Mouse (Mus musculus): Measurements from ENCODE around the gene Gpr65. TPM values are rescaled to one million over a fixed set of nuclear protein-coding genes. Genes with fewer than 3 reads are reported as not detected.

Gpr65 gene
- polyA plus RNA-seq, 1 experiment: not detected

DNA sequence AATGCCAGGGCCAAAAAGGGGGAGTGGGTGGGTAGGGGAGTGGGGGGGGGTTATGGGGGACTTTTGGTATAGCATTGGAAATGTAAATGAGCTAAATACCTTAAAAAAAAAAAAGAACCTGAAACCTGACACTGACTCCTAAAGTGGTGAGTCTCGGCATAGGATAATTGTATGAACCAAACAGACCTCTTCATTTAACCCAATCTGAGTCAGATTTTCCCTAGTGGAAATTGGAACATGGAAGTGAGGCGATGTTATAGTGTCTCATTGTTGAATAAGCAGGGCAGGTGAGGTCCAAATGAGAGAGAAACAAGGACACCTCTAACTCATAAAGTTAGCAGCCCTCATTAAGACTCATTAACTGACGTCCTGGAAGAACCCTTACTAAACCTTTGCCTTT lies 16.0 kb downstream of the Gpr65 start:
- Histone ChIP-seq H3ac (ENCODE audit: control insufficient read depth, insufficient read length, low read depth) (no peak overlapping the region), H3K79me2 (ENCODE audit: control insufficient read depth, insufficient read depth) (no peaks in the 10 kb centered on the region), H3K36me3 (ENCODE audit: control insufficient read depth, insufficient read depth) (no peaks in the 10 kb centered on the region), H3K79me3 (ENCODE audit: low read depth) (no peaks in the 10 kb centered on the region), H3K27me3 (ENCODE audit: control insufficient read depth, insufficient read depth, insufficient read length) (no peaks in the 10 kb centered on the region), H3K4me3 (ENCODE audit: insufficient read depth, poor library complexity, severe bottlenecking) (no peak overlapping the region)
- TF ChIP-seq USF1 (IDR thresholded peaks at IDR 0.05; ENCODE audit: low read depth) (no peak), MAX (IDR thresholded peaks at IDR 0.05) (no peak), MYOG (IDR thresholded peaks at IDR 0.05; ENCODE audit: control insufficient read depth, extremely low read depth, insufficient read length) (no peak), MYOD1 (IDR thresholded peaks at IDR 0.05; ENCODE audit: control insufficient read depth, insufficient read length, low read depth) (no peak), CEBPB (IDR thresholded peaks at IDR 0.05; ENCODE audit: low read depth) (no peak), CTCF (IDR thresholded peaks at IDR 0.05; ENCODE audit: control insufficient read depth, insufficient read depth, insufficient read length) (no peak), FOSL1 (IDR thresholded peaks at IDR 0.05; ENCODE audit: insufficient read depth, low read length, poor library complexity, severe bottlenecking) (no peak)

DNA sequence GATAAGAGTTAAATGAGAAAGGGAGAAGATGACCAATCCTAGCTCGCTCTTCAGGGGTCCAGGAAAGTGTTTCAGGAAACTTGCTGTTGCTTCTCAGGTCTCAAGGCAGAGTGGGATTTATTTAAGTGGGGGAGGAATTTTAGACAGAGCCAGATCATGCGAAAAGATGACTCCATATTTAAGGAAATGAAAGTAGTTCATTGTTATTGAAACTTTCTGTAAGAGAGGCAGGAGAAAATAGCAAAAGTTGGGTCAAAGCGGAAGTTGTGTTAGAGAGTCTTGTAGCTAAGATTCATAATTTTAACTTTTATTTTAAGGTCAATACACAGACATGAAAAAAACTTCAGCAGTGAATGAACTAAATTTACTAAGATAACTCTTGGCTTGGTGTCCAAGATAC lies 22.0 kb downstream of the Gpr65 start:
- H3K36me3 ChIP-seq (ENCODE audit: control insufficient read depth, insufficient read depth): no peaks in the 10 kb centered on the region
- H3K79me3 ChIP-seq (ENCODE audit: low read depth): no peaks in the 10 kb centered on the region
- no peaks in the 10 kb centered on the region for H3K79me2 ChIP-seq (ENCODE audit: control insufficient read depth, insufficient read depth)
- TF ChIP-seq FOSL1 (IDR thresholded peaks at IDR 0.05; ENCODE audit: insufficient read depth, low read length, poor library complexity, severe bottlenecking) (no peak), CTCF (IDR thresholded peaks at IDR 0.05; ENCODE audit: control insufficient read depth, insufficient read depth, insufficient read length) (no peak), MAX (IDR thresholded peaks at IDR 0.05) (no peak), CEBPB (IDR thresholded peaks at IDR 0.05; ENCODE audit: low read depth) (no peak), MYOG (IDR thresholded peaks at IDR 0.05; ENCODE audit: control insufficient read depth, extremely low read depth, insufficient read length) (no peak)
- no peaks in the 10 kb centered on the region for H3K27me3 ChIP-seq (ENCODE audit: control insufficient read depth, insufficient read depth, insufficient read length)
- H3K4me3 ChIP-seq (ENCODE audit: insufficient read depth, poor library complexity, severe bottlenecking): no peak overlapping the region
- no peak overlapping the region for H3ac ChIP-seq (ENCODE audit: control insufficient read depth, insufficient read length, low read depth)

DNA sequence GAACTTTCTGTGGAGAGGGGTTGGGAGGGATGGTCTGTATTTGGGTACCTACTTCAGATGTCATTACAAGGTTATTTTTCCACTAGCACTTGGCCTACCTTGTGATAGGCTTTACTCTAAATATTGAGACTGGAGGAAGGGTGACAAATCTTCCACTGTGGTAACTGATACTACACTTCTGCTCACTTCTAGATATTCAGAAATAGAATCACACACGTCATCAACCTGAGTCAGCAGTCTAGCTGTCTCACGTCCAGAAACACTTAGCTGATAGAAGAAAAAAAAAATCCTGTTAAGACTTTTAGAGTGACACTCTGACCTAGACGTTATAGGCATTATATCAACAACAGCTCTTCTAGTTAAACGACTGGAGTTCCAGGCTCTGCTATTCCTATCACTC lies 23.8 kb downstream of the Gpr65 start:
- no peak for TF ChIP-seq CTCF (IDR thresholded peaks at IDR 0.05; ENCODE audit: control insufficient read depth, insufficient read depth, insufficient read length)
- TF ChIP-seq USF1 (IDR thresholded peaks at IDR 0.05; ENCODE audit: low read depth): no peak
- TF ChIP-seq FOSL1 (IDR thresholded peaks at IDR 0.05; ENCODE audit: insufficient read depth, low read length, poor library complexity, severe bottlenecking): no peak
- TF ChIP-seq CEBPB (IDR thresholded peaks at IDR 0.05; ENCODE audit: low read depth): no peak
- TF ChIP-seq MYOD1 (IDR thresholded peaks at IDR 0.05; ENCODE audit: control insufficient read depth, insufficient read length, low read depth): no peak
- TF ChIP-seq MYOG (IDR thresholded peaks at IDR 0.05; ENCODE audit: control insufficient read depth, extremely low read depth, insufficient read length): no peak
- TF ChIP-seq MAX (IDR thresholded peaks at IDR 0.05): no peak
- no peaks in the 10 kb centered on the region for H3K36me3 ChIP-seq (ENCODE audit: control insufficient read depth, insufficient read depth)
- H3K79me2 ChIP-seq (ENCODE audit: control insufficient read depth, insufficient read depth): no peaks in the 10 kb centered on the region
- no peak overlapping the region for H3K4me3 ChIP-seq (ENCODE audit: insufficient read depth, poor library complexity, severe bottlenecking)
- H3K79me3 ChIP-seq (ENCODE audit: low read depth): no peaks in the 10 kb centered on the region
- H3ac ChIP-seq (ENCODE audit: control insufficient read depth, insufficient read length, low read depth): no peak overlapping the region
- H3K27me3 ChIP-seq (ENCODE audit: control insufficient read depth, insufficient read depth, insufficient read length): no peaks in the 10 kb centered on the region

DNA sequence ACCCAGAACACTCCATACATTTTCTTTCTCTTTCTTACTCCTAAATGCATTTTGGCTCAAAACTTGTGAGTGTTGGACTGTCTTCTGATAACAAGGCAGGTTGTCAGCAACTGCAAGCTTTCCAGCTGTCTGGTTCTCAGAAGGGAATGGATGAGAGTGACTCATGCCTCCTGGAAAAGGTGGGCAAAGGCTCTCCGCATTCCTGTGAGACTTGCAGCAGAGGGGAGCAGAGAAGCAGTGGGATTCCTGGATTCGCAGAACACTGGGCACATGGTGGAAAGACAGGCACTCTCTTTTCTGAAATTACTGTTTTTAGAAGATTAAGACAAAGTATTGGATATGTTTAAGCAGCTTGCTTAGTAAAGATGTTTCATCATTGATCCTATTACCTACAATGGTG lies 25.8 kb downstream of the Gpr65 start:
- Histone ChIP-seq H3K79me2 (ENCODE audit: control insufficient read depth, insufficient read depth) (no peaks in the 10 kb centered on the region), H3K4me3 (ENCODE audit: insufficient read depth, poor library complexity, severe bottlenecking) (no peak overlapping the region), H3K27me3 (ENCODE audit: control insufficient read depth, insufficient read depth, insufficient read length) (no peaks in the 10 kb centered on the region), H3K79me3 (ENCODE audit: low read depth) (no peaks in the 10 kb centered on the region), H3ac (ENCODE audit: control insufficient read depth, insufficient read length, low read depth) (no peak overlapping the region), H3K36me3 (ENCODE audit: control insufficient read depth, insufficient read depth) (no peaks in the 10 kb centered on the region)
- no peak for TF ChIP-seq MYOD1 (IDR thresholded peaks at IDR 0.05; ENCODE audit: control insufficient read depth, insufficient read length, low read depth)
- TF ChIP-seq MAX (IDR thresholded peaks at IDR 0.05): no peak
- no peak for TF ChIP-seq FOSL1 (IDR thresholded peaks at IDR 0.05; ENCODE audit: insufficient read depth, low read length, poor library complexity, severe bottlenecking)
- TF ChIP-seq MYOG (IDR thresholded peaks at IDR 0.05; ENCODE audit: control insufficient read depth, extremely low read depth, insufficient read length): no peak
- no peak for TF ChIP-seq USF1 (IDR thresholded peaks at IDR 0.05; ENCODE audit: low read depth)
- TF ChIP-seq CTCF (IDR thresholded peaks at IDR 0.05; ENCODE audit: control insufficient read depth, insufficient read depth, insufficient read length): no peak
- TF ChIP-seq CEBPB (IDR thresholded peaks at IDR 0.05; ENCODE audit: low read depth): no peak

DNA sequence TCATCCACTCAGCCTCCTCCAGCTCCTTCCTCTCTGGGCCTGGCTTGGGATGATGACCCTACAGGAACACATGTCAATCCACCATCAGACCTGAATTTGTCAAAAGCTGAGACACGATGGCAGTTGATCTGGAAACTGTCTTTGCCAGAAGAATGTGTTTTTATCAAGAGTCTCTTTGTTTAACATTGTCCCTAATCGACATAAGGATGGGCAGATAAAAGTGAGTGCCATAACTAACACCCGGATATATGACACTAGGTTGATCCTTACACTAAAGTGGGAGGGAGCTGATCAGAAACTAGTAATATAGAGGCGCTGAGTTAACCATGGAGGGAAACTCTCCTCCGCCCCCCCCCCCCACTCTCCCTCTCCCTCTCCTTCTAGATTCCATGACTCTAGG lies 33.5 kb downstream of the Gpr65 start:
- Histone ChIP-seq H3K79me2 (ENCODE audit: control insufficient read depth, insufficient read depth) (no peaks in the 10 kb centered on the region), H3K36me3 (ENCODE audit: control insufficient read depth, insufficient read depth) (no peaks in the 10 kb centered on the region), H3K4me3 (ENCODE audit: insufficient read depth, poor library complexity, severe bottlenecking) (no peak overlapping the region), H3K79me3 (ENCODE audit: low read depth) (no peaks in the 10 kb centered on the region), H3K27me3 (ENCODE audit: control insufficient read depth, insufficient read depth, insufficient read length) (no peaks in the 10 kb centered on the region), H3ac (ENCODE audit: control insufficient read depth, insufficient read length, low read depth) (no peak overlapping the region)
- TF ChIP-seq MAX (IDR thresholded peaks at IDR 0.05) (no peak), FOSL1 (IDR thresholded peaks at IDR 0.05; ENCODE audit: insufficient read depth, low read length, poor library complexity, severe bottlenecking) (no peak), MYOG (IDR thresholded peaks at IDR 0.05; ENCODE audit: control insufficient read depth, extremely low read depth, insufficient read length) (no peak), CTCF (IDR thresholded peaks at IDR 0.05; ENCODE audit: control insufficient read depth, insufficient read depth, insufficient read length) (no peak), CEBPB (IDR thresholded peaks at IDR 0.05; ENCODE audit: low read depth) (no peak), USF1 (IDR thresholded peaks at IDR 0.05; ENCODE audit: low read depth) (no peak), MYOD1 (IDR thresholded peaks at IDR 0.05; ENCODE audit: control insufficient read depth, insufficient read length, low read depth) (no peak)

DNA sequence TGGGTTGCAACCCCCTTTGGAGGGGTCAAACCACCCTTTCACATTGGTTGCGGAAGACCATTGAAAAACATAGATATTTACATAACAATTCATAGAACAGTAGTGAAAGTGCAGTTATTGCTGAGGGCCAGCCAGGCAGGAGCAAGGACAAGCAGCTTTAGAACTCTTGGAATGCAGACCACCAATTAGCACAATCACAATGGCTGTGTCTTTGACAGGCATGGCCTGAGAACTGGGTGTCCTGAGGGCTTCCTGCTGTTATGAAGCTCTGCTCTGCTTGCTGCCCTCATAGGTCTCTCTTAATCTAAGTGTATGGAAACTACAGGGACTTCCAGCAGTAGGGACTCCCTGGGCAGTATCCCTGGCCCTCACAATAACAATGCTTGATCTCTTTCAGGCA lies 34.6 kb downstream of the Gpr65 start:
- Histone ChIP-seq H3K27me3 (ENCODE audit: control insufficient read depth, insufficient read depth, insufficient read length) (no peaks in the 10 kb centered on the region), H3ac (ENCODE audit: control insufficient read depth, insufficient read length, low read depth) (no peak overlapping the region), H3K79me3 (ENCODE audit: low read depth) (no peaks in the 10 kb centered on the region), H3K79me2 (ENCODE audit: control insufficient read depth, insufficient read depth) (no peaks in the 10 kb centered on the region), H3K36me3 (ENCODE audit: control insufficient read depth, insufficient read depth) (no peaks in the 10 kb centered on the region), H3K4me3 (ENCODE audit: insufficient read depth, poor library complexity, severe bottlenecking) (no peak overlapping the region)
- TF ChIP-seq MYOD1 (IDR thresholded peaks at IDR 0.05; ENCODE audit: control insufficient read depth, insufficient read length, low read depth): no peak
- no peak for TF ChIP-seq FOSL1 (IDR thresholded peaks at IDR 0.05; ENCODE audit: insufficient read depth, low read length, poor library complexity, severe bottlenecking)
- TF ChIP-seq MYOG (IDR thresholded peaks at IDR 0.05; ENCODE audit: control insufficient read depth, extremely low read depth, insufficient read length): no peak
- TF ChIP-seq CEBPB (IDR thresholded peaks at IDR 0.05; ENCODE audit: low read depth): no peak
- no peak for TF ChIP-seq MAX (IDR thresholded peaks at IDR 0.05)
- no peak for TF ChIP-seq CTCF (IDR thresholded peaks at IDR 0.05; ENCODE audit: control insufficient read depth, insufficient read depth, insufficient read length)
- TF ChIP-seq USF1 (IDR thresholded peaks at IDR 0.05; ENCODE audit: low read depth): no peak
